Mouse (Mus musculus) telencephalon, adult 2 months (tissue): Measurements from ENCODE around the gene Afap1l2.

Experiments
- DNase-seq: peaks from one replicate; pipeline ENCODE4 v3.0.0-alpha.2; 2011; ENCODE audit warnings: low read depth, low spot score

Afap1l2 gene

GRCm38 (mm10) chr19:57007781-57008710 is at the start of gene Afap1l2:
Gene Afap1l2 (minus strand): TSS chr19:57008228.
- no peak for DNase-seq

GRCm38 (mm10) chr19:57057568-57057967 is 49.5 kb upstream of the Afap1l2 start:
- DNase-seq: no peak

- no peak for DNase-seq
Measured at GRCm38 (mm10) chr19:57055215-57056120, 47.4 kb upstream of the Afap1l2 start.

DNA sequence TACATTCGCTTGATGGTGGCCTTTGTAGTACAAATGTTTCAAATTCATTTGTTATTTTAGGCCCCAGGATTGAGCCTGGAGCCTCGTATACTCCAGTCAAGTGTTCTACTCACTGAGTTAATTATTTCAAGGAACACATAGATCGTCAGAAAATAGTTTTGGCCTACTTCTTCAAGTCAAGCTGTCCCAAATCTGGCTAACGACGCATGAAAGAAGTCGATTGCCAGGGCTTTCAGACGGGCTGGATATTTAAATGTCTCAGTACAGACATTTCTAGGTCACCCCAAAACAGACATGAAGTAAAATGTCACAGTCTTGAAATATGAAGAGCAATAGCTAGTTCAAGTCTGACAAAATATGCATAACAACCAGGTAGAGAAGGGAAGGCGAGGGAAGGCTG is 44.9 kb upstream of the Afap1l2 start:
- DNase-seq: no peak

DNA sequence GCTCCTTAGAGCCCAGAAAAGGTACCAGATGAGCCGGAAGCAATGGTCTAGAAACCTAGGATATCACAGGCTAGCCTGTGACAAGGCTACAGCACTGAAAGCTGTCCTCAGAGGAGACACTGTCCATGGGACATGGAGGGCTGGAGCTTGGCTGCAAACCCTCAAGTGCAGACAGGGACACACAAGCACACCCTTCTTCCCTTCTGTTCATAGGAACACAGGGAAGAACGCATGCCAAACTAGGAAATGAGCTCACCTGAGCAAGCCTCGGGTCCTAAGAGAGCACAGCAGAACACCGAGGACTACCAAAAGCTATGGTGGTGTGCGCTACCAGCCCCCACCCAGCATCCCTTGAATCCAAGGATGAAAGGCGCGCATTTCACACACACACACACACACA is 44.0 kb upstream of the Afap1l2 start:
- no peak for DNase-seq

DNA sequence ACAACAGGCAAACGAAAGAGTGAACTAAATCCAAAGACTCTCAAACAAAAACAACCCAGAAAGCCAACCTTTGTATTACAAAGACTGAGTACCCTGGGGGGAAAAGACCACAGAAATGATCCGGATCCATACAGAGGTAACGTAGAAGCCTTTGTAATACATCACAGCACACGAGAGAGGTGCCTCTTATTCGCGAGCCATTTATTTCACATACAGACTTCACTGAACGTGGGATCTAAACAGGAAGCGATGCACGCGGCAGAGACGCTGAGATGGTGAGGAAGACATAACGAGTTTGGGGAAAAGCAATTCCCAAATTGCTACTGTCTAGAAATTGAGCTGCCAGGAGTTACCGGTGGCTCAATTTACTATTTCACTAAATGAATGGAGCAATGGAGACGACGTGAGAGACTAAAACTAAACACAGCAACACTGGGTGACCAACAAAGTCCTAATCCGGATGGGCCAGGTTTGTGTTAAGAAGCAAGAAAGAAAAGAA is 41.6 kb upstream of the Afap1l2 start:
- DNase-seq: no peak

GRCm38 (mm10) chr19:57047671-57048320 is 39.8 kb upstream of the Afap1l2 start:
- DNase-seq: no peak

DNA sequence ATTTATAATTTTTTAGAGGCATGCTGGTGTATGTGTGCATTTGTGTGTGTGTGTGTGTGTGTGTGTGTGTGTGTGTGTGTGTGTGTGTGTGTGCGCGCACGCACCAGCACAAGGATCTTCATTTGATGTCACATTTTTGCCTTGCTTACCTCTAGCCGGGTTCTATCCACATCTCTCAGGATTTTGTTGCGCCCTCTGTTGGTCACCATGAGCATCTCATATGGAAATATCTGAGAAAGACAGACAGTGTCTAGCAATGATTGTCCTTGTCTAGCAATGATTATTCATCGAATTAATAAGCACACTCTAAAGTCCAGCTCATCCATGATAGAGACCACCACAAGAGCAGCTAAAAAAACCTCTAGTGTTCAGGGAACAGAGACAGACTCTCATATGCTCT is 31.2 kb upstream of the Afap1l2 start:
- DNase-seq: no peak

DNA sequence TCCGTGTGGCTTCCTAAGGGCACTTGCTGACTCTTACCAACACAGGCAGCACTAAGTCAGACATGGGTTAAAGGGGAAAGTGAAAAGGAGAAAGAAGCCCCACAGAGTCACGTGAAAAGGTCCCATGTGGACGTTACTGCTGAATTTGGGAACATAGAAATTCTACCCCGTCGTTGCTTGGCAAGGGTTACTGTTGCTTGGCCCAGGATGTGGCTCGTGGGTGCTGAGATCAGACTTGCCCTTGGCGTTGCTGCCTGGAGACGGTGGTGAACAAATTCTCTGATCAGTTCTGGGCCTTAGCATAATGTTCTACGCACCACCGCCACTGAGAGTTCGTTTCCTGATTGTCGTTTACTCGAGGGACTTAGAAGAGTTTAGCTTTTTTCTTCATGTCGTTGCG is 28.8 kb upstream of the Afap1l2 start:
- no peak for DNase-seq

- DNase-seq: peak; percentile 29
Measured at GRCm38 (mm10) chr19:57031582-57031981, 23.6 kb upstream of the Afap1l2 start.

DNA sequence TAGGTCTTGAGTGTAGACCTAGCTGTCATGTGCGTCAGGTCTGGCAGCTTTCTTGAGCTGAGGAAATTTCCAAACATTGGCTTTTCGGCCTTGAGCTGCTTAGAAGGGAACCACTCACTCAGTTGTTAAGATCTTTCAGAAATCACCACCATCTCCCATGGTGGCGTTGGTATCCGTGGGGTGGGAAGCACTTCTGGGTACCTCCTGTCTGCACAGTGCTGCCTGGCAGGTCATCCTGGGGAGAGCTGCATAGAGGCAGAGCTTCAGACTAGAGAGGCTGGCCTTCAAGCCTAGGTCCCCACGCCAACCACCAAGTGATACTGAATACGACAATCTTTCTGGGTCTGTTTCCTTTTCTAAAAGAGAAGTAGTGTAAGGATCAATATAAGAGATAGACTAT is 21.4 kb upstream of the Afap1l2 start:
- no peak for DNase-seq

- no peak for DNase-seq
Measured at GRCm38 (mm10) chr19:57028327-57029179, 20.5 kb upstream of the Afap1l2 start.

- DNase-seq: no peak
Measured at GRCm38 (mm10) chr19:57026501-57026900, 18.5 kb upstream of the Afap1l2 start.

GRCm38 (mm10) chr19:57017785-57018179 is 9.8 kb upstream of the Afap1l2 start:
- no peak for DNase-seq

- no peak for DNase-seq
Measured at GRCm38 (mm10) chr19:57016995-57017784, 9.2 kb upstream of the Afap1l2 start.

GRCm38 (mm10) chr19:57014808-57015207 is 6.8 kb upstream of the Afap1l2 start:
- DNase-seq: no peak

- no peak for DNase-seq
Measured at GRCm38 (mm10) chr19:57013271-57013677, 5.2 kb upstream of the Afap1l2 start.

GRCm38 (mm10) chr19:57012068-57012467 is 4.0 kb upstream of the Afap1l2 start:
- DNase-seq: no peak

DNA sequence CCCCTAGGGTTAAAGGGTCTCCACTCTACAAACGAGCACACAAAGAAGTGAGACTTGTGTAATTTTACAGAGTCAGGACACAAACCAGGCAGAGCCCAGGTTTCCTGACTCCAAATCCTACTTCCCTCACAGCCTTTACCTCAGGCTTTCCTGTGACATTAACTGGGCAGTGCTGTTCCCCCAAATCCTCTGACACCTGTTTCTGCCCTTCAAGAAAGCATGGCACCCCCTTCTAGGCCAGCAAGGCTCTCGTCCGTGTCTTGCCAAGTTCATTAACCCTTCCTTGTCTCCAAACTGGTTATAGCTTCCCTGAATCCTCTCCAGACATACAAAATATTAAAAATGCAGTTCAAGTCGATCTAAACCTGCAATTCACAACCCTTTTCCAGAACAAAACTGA is 2.0 kb upstream of the Afap1l2 start:
- no peak for DNase-seq

- no peak for DNase-seq
Measured at GRCm38 (mm10) chr19:57009653-57010052, 1.6 kb upstream of the Afap1l2 start.
